In genomic region chr11:59305821-59306215, GRCm38 (mm10) we compare ENCODE assay signal across 10 mouse cellular contexts. TPM values are rescaled to one million over a fixed set of nuclear protein-coding genes. Genes with fewer than 3 reads are reported as not detected.
DNase-seq lines count a peak whose midpoint lies in the region; ATAC-seq and TF ChIP-seq lines count a peak whose summit lies in the region.
"Had no signal": no experiment of that assay in that cellular context is flagged by ENCODE, and none has a peak within 500 bp of the region (broad histone marks: within the 10 kb centered on the region; RNA-seq: fewer than 3 reads in every experiment).

No protein-coding gene starts in this region.

- 15% methylated on average over 10 of the region's 10 CpGs for WGBS in heart, embryonic 10.5 days
- WGBS in intestine, embryonic 16.5 days = 8% methylated on average over 10 of the region's 10 CpGs
- WGBS in stomach, postnatal 0 days = 8% methylated on average over 10 of the region's 10 CpGs

- H3K27ac ChIP-seq in heart, embryonic 10.5 days = no peak overlapping the region
- no peak overlapping the region for H3K27ac ChIP-seq in intestine, embryonic 16.5 days (ENCODE audit: low read length)
- no peak overlapping the region for H3K27ac ChIP-seq in stomach, postnatal 0 days (replicated peaks)

- DNase-seq in heart, embryonic 10.5 days (ENCODE audit: low spot score) = no peak
- DNase-seq in heart, adult 9 months (ENCODE audit: low spot score in 2 of 2) = no peak
- peak; percentile 41 for DNase-seq in retina, postnatal 1 day
- DNase-seq in retina, embryonic 14.5 days (ENCODE audit: low spot score) = no peak
- no peak for DNase-seq in stomach, postnatal 0 days (ENCODE audit: low spot score)
- no peak for DNase-seq in thymus, adult 18-20 months
- no peak for DNase-seq in testis, postnatal 10 days (ENCODE audit: low spot score)

- no peak for ATAC-seq in intestine, embryonic 16.5 days
- ATAC-seq in stomach, postnatal 0 days (ENCODE audit: low FRiP score, low TSS enrichment) = no peak

- no peak for TF ChIP-seq EP300 in stomach, postnatal 0 days (optimal IDR thresholded peaks at IDR 0.05)

- H3K4me2 ChIP-seq in intestine, embryonic 16.5 days (ENCODE audit: low read depth, low read length) = peak overlapping the region; percentile 92; the same call in 1 of the 2 replicates
- peak overlapping the region; percentile 90; the same call in 1 of the 2 replicates for H3K4me2 ChIP-seq in stomach, postnatal 0 days (replicated peaks; ENCODE audit: low read depth)

- peaks cover 91% of the 10 kb centered on the region for H3K27me3 ChIP-seq in heart, embryonic 10.5 days (ENCODE audit: insufficient read depth, poor library complexity, severe bottlenecking)
- H3K27me3 ChIP-seq in intestine, embryonic 16.5 days (replicated peaks; ENCODE audit: control insufficient read depth, insufficient read depth, low read length) = peaks cover 46% of the 10 kb centered on the region
- no peaks in the 10 kb centered on the region for H3K27me3 ChIP-seq in stomach, postnatal 0 days (ENCODE audit: control insufficient read depth, insufficient read depth, low read length)

- peaks cover 42% of the 10 kb centered on the region for H3K4me1 ChIP-seq in heart, embryonic 10.5 days
- peaks cover 29% of the 10 kb centered on the region for H3K4me1 ChIP-seq in intestine, embryonic 16.5 days (ENCODE audit: control insufficient read depth, insufficient read depth, low read length)
- peaks cover 3% of the 10 kb centered on the region for H3K4me1 ChIP-seq in stomach, postnatal 0 days (replicated peaks; ENCODE audit: control insufficient read depth, insufficient read depth)

- peak overlapping the region; percentile 63; the same call in 1 of the 2 replicates for H3K9ac ChIP-seq in intestine, embryonic 16.5 days (ENCODE audit: low read depth, low read length)
- H3K9ac ChIP-seq in stomach, postnatal 0 days (ENCODE audit: low read length) = no peak overlapping the region

- no peaks in the 10 kb centered on the region for H3K36me3 ChIP-seq in heart, embryonic 10.5 days
- H3K36me3 ChIP-seq in intestine, embryonic 16.5 days (ENCODE audit: control insufficient read depth, insufficient read depth, low read length) = no peaks in the 10 kb centered on the region
- no peaks in the 10 kb centered on the region for H3K36me3 ChIP-seq in stomach, postnatal 0 days (ENCODE audit: control insufficient read depth, insufficient read depth, low read length)

- H3K9me3 ChIP-seq in heart, embryonic 10.5 days = no peaks in the 10 kb centered on the region
- H3K9me3 ChIP-seq in intestine, embryonic 16.5 days (ENCODE audit: control insufficient read depth, low read length) = no peaks in the 10 kb centered on the region
- no peaks in the 10 kb centered on the region for H3K9me3 ChIP-seq in stomach, postnatal 0 days (ENCODE audit: control insufficient read depth, low read length)

- peak overlapping the region; percentile 72 for H3K4me3 ChIP-seq in heart, embryonic 10.5 days
- H3K4me3 ChIP-seq in intestine, embryonic 16.5 days (ENCODE audit: low read length) = peak overlapping the region; percentile 62
- no peak overlapping the region for H3K4me3 ChIP-seq in stomach, postnatal 0 days (ENCODE audit: low read depth, low read length)

- no peak for TF ChIP-seq CTCF in stomach, postnatal 0 days (IDR thresholded peaks at IDR 0.05; ENCODE audit: low read depth)

RNA-seq across cellular contexts. Expression of gene Wnt9a, which starts 0.9 kb away (rescaled TPM):
- polyA plus RNA-seq in heart, embryonic 10.5 days (2016; fragmentation: Nextera tagmentation; extraction: Ambion mirVana) = 3.8 and 4.1 TPM in 2 replicates
- polyA plus RNA-seq in intestine, embryonic 16.5 days (2015; fragmentation: Nextera tagmentation; extraction: Ambion mirVana) = 4.2 and 4.4 TPM in 2 replicates
- polyA plus RNA-seq in stomach, postnatal 0 days (2015; fragmentation: Nextera tagmentation; extraction: Ambion mirVana) = 2.3 and 2.8 TPM in 2 replicates

RNA-seq across cellular contexts. Expression of gene Wnt3a, which starts 15.3 kb away (rescaled TPM):
- polyA plus RNA-seq in heart, embryonic 10.5 days (2016; fragmentation: Nextera tagmentation; extraction: Ambion mirVana) = 0.08 TPM in 1 of 2 replicates, not detected in the other
- polyA plus RNA-seq in intestine, embryonic 16.5 days (2015; fragmentation: Nextera tagmentation; extraction: Ambion mirVana) = not detected in 2 replicates
- polyA plus RNA-seq in stomach, postnatal 0 days (2015; fragmentation: Nextera tagmentation; extraction: Ambion mirVana) = 2.0 and 2.5 TPM in 2 replicates
- polyA plus RNA-seq: liver, embryonic 16.5 days; spleen, adult 2 months had no signal
